Mouse (Mus musculus) brown adipose tissue, adult 24 weeks (tissue): ENCODE measurements around the gene Sclt1. TPM values are rescaled to one million over a fixed set of nuclear protein-coding genes. Genes with fewer than 3 reads are reported as not detected.

ENCODE experiments used
- H3K27ac ChIP-seq: fragments of 200-500 bp; replicated peaks from 2 replicates; pipeline ENCODE4 v1.5.1; 2012; ENCODE audit warnings: low read depth, mild to moderate bottlenecking, low read length
- H3K4me1 ChIP-seq: fragments of 200-500 bp; 2 replicates; pipeline ENCODE4 v1.6.1; 2012; ENCODE audit warnings: low read length, mixed read lengths; ENCODE audit not compliant: control insufficient read depth, insufficient read depth, insufficient read length
- H3K4me3 ChIP-seq: fragments of 200-500 bp; 2 replicates; pipeline ENCODE4 v1.5.1; 2012; ENCODE audit warnings: low read depth, mild to moderate bottlenecking, low read length, moderate library complexity; ENCODE audit not compliant: insufficient read depth
- polyA plus RNA-seq: library from polyadenylated mRNA; stranded (reverse); fragments of >200 nt; gene quantifications from 2 replicates; pipeline ENCODE4 v1.2.4, GENCODE M21; 2012; ENCODE audit not compliant: missing spikeins, insufficient read depth, insufficient read length

Sclt1 gene
- polyA plus RNA-seq, 1 experiment, result 4.6 TPM

GRCm38 (mm10) chr3:41583621-41584020, 158.7 kb downstream of the Sclt1 start:
- Histone ChIP-seq H3K27ac (no peak overlapping the region), H3K4me1 (peaks cover 26% of the 10 kb centered on the region), H3K4me3 (no peak overlapping the region)

GRCm38 (mm10) chr3:41583092-41583491, 159.2 kb downstream of the Sclt1 start:
- no peak overlapping the region for H3K4me3 ChIP-seq
- H3K27ac ChIP-seq, result no peak overlapping the region
- peaks cover 26% of the 10 kb centered on the region for H3K4me1 ChIP-seq

GRCm38 (mm10) chr3:41582256-41582655, 160.1 kb downstream of the Sclt1 start:
- peaks cover 21% of the 10 kb centered on the region for H3K4me1 ChIP-seq
- H3K4me3 ChIP-seq, result no peak overlapping the region
- no peak overlapping the region for H3K27ac ChIP-seq

- peaks cover 16% of the 10 kb centered on the region for H3K4me1 ChIP-seq
- H3K27ac ChIP-seq, result no peak overlapping the region
- H3K4me3 ChIP-seq, result no peak overlapping the region
Measured at GRCm38 (mm10) chr3:41581436-41581835, 160.9 kb downstream of the Sclt1 start.

GRCm38 (mm10) chr3:41580401-41581323, 161.7 kb downstream of the Sclt1 start:
- peaks cover 19% of the 10 kb centered on the region for H3K4me1 ChIP-seq
- H3K4me3 ChIP-seq, result no peak overlapping the region
- H3K27ac ChIP-seq, result no peak overlapping the region

GRCm38 (mm10) chr3:41579873-41580272, 162.4 kb downstream of the Sclt1 start:
- Histone ChIP-seq H3K4me1 (peaks cover 27% of the 10 kb centered on the region), H3K27ac (no peak overlapping the region), H3K4me3 (no peak overlapping the region)

- Histone ChIP-seq H3K4me3 (no peak overlapping the region), H3K4me1 (peaks cover 29% of the 10 kb centered on the region), H3K27ac (no peak overlapping the region)
Measured at GRCm38 (mm10) chr3:41577240-41577639, 165.1 kb downstream of the Sclt1 start.

Other genes with a start within 250 kb of the Sclt1 start
- gene Jade1, start 186.8 kb downstream of the Sclt1 start, polyA plus RNA-seq, result 22.5 and 25.2 TPM in 2 replicates
- gene D3Ertd751e, start 97 bp upstream of the Sclt1 start, polyA plus RNA-seq, result 18.4 and 26.0 TPM in 2 replicates